Mouse (Mus musculus) adipocyte (in vitro differentiated cells): Measurements from ENCODE around the gene Parp14.

Experiments used
- DNase-seq: peaks from one replicate; pipeline ENCODE4 v3.0.0-alpha.2; 2016; ENCODE audit warnings: low spot score

Gene Parp14

DNA sequence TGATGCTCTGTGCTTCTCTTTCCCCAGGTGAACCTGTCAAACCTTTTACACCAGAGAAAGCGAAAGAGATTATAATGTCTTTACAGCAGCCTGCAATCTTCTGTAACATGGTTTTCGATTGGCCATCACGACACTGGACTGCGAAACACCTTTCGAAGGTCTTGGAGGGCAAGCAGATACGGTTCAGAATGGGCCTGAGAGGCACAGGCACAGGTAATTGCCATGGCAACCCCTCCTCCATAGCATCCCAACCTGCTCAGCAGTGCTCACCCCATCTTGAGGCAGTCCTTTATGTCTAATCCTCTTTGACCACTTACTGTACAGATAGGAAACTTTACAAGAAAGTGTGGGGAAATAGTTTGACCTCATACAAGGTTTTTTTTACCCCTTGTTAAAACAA is 84.2 kb downstream of the Parp14 start:
- DNase-seq, result no peak

DNA sequence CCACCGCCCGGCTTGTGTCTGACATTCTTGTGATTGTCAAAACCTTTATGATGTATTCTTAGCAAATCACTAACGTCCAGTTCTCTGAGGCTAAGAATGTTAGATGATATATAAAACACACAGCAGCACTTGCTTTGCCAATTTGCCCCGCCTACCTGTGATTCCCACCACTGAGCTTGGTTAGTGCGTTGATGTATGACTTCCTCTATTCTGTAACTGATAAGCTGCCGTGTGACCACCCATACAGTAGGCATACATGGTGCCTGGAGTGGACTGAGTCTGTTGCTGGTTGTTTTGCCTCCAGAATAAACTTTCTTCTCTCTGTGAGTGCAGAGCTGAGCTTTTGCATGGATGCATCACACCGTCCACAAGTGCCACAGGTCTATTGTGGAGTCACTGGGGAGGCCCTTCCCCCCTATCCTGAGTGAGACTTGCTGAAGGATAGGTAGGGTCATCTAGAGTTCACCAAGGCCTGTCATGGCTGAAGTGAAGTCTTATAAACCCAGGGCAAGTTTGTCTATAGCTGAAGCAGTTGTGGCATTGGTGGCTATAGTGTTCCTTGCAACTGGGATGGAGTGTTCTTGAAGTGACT is 87.1 kb downstream of the Parp14 start:
- DNase-seq, result no peak

DNA sequence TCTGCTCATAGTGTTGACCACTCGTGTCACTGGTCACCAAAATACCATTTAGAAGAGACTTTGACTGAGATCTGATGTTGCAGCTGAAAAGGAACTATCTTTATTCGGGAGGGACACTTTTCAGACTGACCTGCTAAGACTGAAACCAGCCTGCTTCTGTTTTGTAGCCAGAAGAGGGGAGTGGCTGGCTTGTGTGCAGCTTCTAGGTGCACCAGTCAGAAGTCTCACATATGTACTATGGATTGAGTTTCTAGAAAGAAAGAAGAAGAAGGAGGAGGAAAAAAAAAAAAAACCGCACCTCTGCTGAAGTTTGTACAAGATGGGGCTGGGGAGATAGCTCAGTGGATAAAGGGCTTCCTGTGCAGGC is 88.2 kb downstream of the Parp14 start:
- DNase-seq, result no peak
